Mouse (Mus musculus): ENCODE results near the gene Ppib. TPM values are rescaled to one million over a fixed set of nuclear protein-coding genes. Genes with fewer than 3 reads are reported as not detected.
A peak's percentile ranks its signal among the peaks of the same experiment; 100 is the strongest.

Ppib gene
- total RNA-seq, 2 experiments from 2014 or later: 238 to 241 TPM

GRCm38 (mm10) chr9:66068971-66069391 lies 9.0 kb downstream of the Ppib start:
- DNase-seq (ENCODE audit: extremely low spot score in 1 of 2, low spot score in 2 of 2): peak in 1 of 2 experiments; percentile 70
- intact Hi-C loops (cut with DNase I): loop anchor here (5.0 kb wide), 1 partner anchor 53 kb away; no protein-coding TSS in a partner anchor

- peak; percentile 41 to 87 for DNase-seq (ENCODE audit: extremely low spot score in 1 of 2, low spot score in 2 of 2)
- intact Hi-C loops (cut with DNase I): loop anchor here (5.0 kb wide), 1 partner anchor 53 kb away; no protein-coding TSS in a partner anchor
Observed at GRCm38 (mm10) chr9:66069583-66069982, 9.6 kb downstream of the Ppib start, which contains the start of gene Snx22. Gene Snx22, minus strand, starts transcription at chr9:66069719.

GRCm38 (mm10) chr9:66070151-66070550 lies 10.1 kb downstream of the Ppib start:
- intact Hi-C loops (cut with DNase I): no loop called here
- DNase-seq (ENCODE audit: extremely low spot score in 1 of 2, low spot score in 2 of 2): no peak

- DNase-seq (ENCODE audit: extremely low spot score in 1 of 2, low spot score in 2 of 2): no peak
- intact Hi-C loops (cut with DNase I): no loop called here
Observed at GRCm38 (mm10) chr9:66072754-66073153, 12.7 kb downstream of the Ppib start.

GRCm38 (mm10) chr9:66078072-66078471 lies 18.1 kb downstream of the Ppib start:
- no peak for DNase-seq (ENCODE audit: extremely low spot score in 1 of 2, low spot score in 2 of 2)
- intact Hi-C loops (cut with DNase I): no loop called here

- DNase-seq (ENCODE audit: extremely low spot score in 1 of 2, low spot score in 2 of 2): peak; percentile 44 to 59
Observed at GRCm38 (mm10) chr9:66078493-66078892, 18.5 kb downstream of the Ppib start.

GRCm38 (mm10) chr9:66080804-66081459 lies 20.9 kb downstream of the Ppib start:
- DNase-seq (ENCODE audit: extremely low spot score in 1 of 2, low spot score in 2 of 2): no peak
- intact Hi-C loops (cut with DNase I): no loop called here

More at GRCm38 (mm10) chr9:66078493-66078892, 18.5 kb downstream of the Ppib start:
- intact Hi-C loops (cut with DNase I): no loop called here

GRCm38 (mm10) chr9:66081999-66082398 lies 22.0 kb downstream of the Ppib start:
- intact Hi-C loops (cut with DNase I): no loop called here
- no peak for DNase-seq (ENCODE audit: extremely low spot score in 1 of 2, low spot score in 2 of 2)

- intact Hi-C loops (cut with DNase I): no loop called here
- no peak for DNase-seq (ENCODE audit: extremely low spot score in 1 of 2, low spot score in 2 of 2)
Observed at GRCm38 (mm10) chr9:66084171-66084570, 24.1 kb downstream of the Ppib start.

GRCm38 (mm10) chr9:66087062-66087461 lies 27.0 kb downstream of the Ppib start:
- intact Hi-C loops (cut with DNase I): no loop called here
- DNase-seq (ENCODE audit: extremely low spot score in 1 of 2, low spot score in 2 of 2): no peak

GRCm38 (mm10) chr9:66088411-66088810 lies 28.4 kb downstream of the Ppib start:
- intact Hi-C loops (cut with DNase I): no loop called here
- DNase-seq (ENCODE audit: extremely low spot score in 1 of 2, low spot score in 2 of 2): peak; percentile 39 to 75

GRCm38 (mm10) chr9:66090593-66091244 lies 30.7 kb downstream of the Ppib start:
- intact Hi-C loops (cut with DNase I): no loop called here
- DNase-seq (ENCODE audit: extremely low spot score in 1 of 2, low spot score in 2 of 2): peak in 1 of 2 experiments; percentile 49

GRCm38 (mm10) chr9:66091327-66092231 lies 31.6 kb downstream of the Ppib start:
- intact Hi-C loops (cut with DNase I): no loop called here
- DNase-seq (ENCODE audit: extremely low spot score in 1 of 2, low spot score in 2 of 2): peak in 1 of 2 experiments; percentile 82

- intact Hi-C loops (cut with DNase I): no loop called here
- DNase-seq (ENCODE audit: extremely low spot score in 1 of 2, low spot score in 2 of 2): no peak
Observed at GRCm38 (mm10) chr9:66092664-66093063, 32.6 kb downstream of the Ppib start.

GRCm38 (mm10) chr9:66101577-66101976 lies 41.6 kb downstream of the Ppib start:
- DNase-seq (ENCODE audit: extremely low spot score in 1 of 2, low spot score in 2 of 2): no peak
- intact Hi-C loops (cut with DNase I): loop anchor here (10.0 kb wide), 1 partner anchor 187 kb away; no protein-coding TSS in a partner anchor

GRCm38 (mm10) chr9:66102668-66103067 lies 42.6 kb downstream of the Ppib start:
- no peak for DNase-seq (ENCODE audit: extremely low spot score in 1 of 2, low spot score in 2 of 2)
- intact Hi-C loops (cut with DNase I): loop anchor here (10.0 kb wide), 1 partner anchor 188 kb away; no protein-coding TSS in a partner anchor

GRCm38 (mm10) chr9:66104601-66105000 lies 44.6 kb downstream of the Ppib start:
- DNase-seq (ENCODE audit: extremely low spot score in 1 of 2, low spot score in 2 of 2): no peak
- intact Hi-C loops (cut with DNase I): loop anchor here (10.0 kb wide), 1 partner anchor 190 kb away; no protein-coding TSS in a partner anchor

GRCm38 (mm10) chr9:66105168-66105567 lies 45.1 kb downstream of the Ppib start:
- intact Hi-C loops (cut with DNase I): loop anchor here (10.0 kb wide), 1 partner anchor 190 kb away; no protein-coding TSS in a partner anchor

GRCm38 (mm10) chr9:66109574-66109973 lies 49.6 kb downstream of the Ppib start:
- no peak for DNase-seq (ENCODE audit: extremely low spot score in 1 of 2, low spot score in 2 of 2)
- intact Hi-C loops (cut with DNase I): loop anchor here (10.0 kb wide), 1 partner anchor 195 kb away; no protein-coding TSS in a partner anchor

More at GRCm38 (mm10) chr9:66105168-66105567, 45.1 kb downstream of the Ppib start:
- no peak for DNase-seq (ENCODE audit: extremely low spot score in 1 of 2, low spot score in 2 of 2)

Measured in left cerebral cortex, postnatal 10 days (tissue).